9 mouse cellular contexts compared by ENCODE assay signal in genomic region chr7:137308061-137309060, GRCm38 (mm10). TPM values are rescaled to one million over a fixed set of nuclear protein-coding genes. Genes with fewer than 3 reads are reported as not detected.
DNase-seq lines count a peak whose midpoint lies in the region; ATAC-seq lines count a peak whose summit lies in the region.
"Had no signal": no experiment of that assay in that cellular context is flagged by ENCODE, and none has a peak within 500 bp of the region (broad histone marks: within the 10 kb centered on the region; RNA-seq: fewer than 3 reads in every experiment).

No protein-coding gene starts in this region.

- H3K27me3 ChIP-seq in intestine, embryonic 15.5 days (replicated peaks): peaks cover 64% of the 10 kb centered on the region
- H3K27me3 ChIP-seq in intestine, embryonic 16.5 days (replicated peaks; ENCODE audit: control insufficient read depth, insufficient read depth, low read length): peaks cover 57% of the 10 kb centered on the region
- H3K27me3 ChIP-seq in hindbrain, embryonic 14.5 days (ENCODE audit: control insufficient read depth, insufficient read depth, low read length): 0 out of 2 replicates have a peak, but pooled peaks cover 4% of the 10 kb centered on the region
- H3K27me3 ChIP-seq in neural tube, embryonic 13.5 days: peaks cover 11% of the 10 kb centered on the region; the same call in 1 of the 2 replicates

- peaks cover 25% of the 10 kb centered on the region for H3K4me1 ChIP-seq in intestine, embryonic 15.5 days (replicated peaks)
- H3K4me1 ChIP-seq in intestine, embryonic 16.5 days (ENCODE audit: control insufficient read depth, insufficient read depth, low read length): peaks cover 20% of the 10 kb centered on the region
- H3K4me1 ChIP-seq in hindbrain, embryonic 14.5 days (replicated peaks; ENCODE audit: control insufficient read depth, insufficient read depth, low read length): peaks cover 32% of the 10 kb centered on the region
- H3K4me1 ChIP-seq in neural tube, embryonic 13.5 days (replicated peaks): peaks cover 76% of the 10 kb centered on the region

- H3K9ac ChIP-seq in intestine, embryonic 15.5 days: no peak overlapping the region
- H3K9ac ChIP-seq in intestine, embryonic 16.5 days (ENCODE audit: low read depth, low read length): no peak overlapping the region
- peak overlapping the region; percentile 96 for H3K9ac ChIP-seq in hindbrain, embryonic 14.5 days
- H3K9ac ChIP-seq in neural tube, embryonic 13.5 days: peak overlapping the region; percentile 99

- no peaks in the 10 kb centered on the region for H3K36me3 ChIP-seq in intestine, embryonic 15.5 days
- no peaks in the 10 kb centered on the region for H3K36me3 ChIP-seq in intestine, embryonic 16.5 days (ENCODE audit: control insufficient read depth, insufficient read depth, low read length)
- peaks cover 8% of the 10 kb centered on the region for H3K36me3 ChIP-seq in hindbrain, embryonic 14.5 days (replicated peaks; ENCODE audit: control insufficient read depth, insufficient read depth)
- peaks cover 15% of the 10 kb centered on the region for H3K36me3 ChIP-seq in neural tube, embryonic 13.5 days

- H3K27ac ChIP-seq in intestine, embryonic 15.5 days: no peak overlapping the region
- H3K27ac ChIP-seq in intestine, embryonic 16.5 days (ENCODE audit: low read length): no peak overlapping the region
- H3K27ac ChIP-seq in hindbrain, embryonic 14.5 days: peak overlapping the region; percentile 98
- peak overlapping the region; percentile 99 for H3K27ac ChIP-seq in neural tube, embryonic 13.5 days (replicated peaks)

- no peak for ATAC-seq in intestine, embryonic 15.5 days
- ATAC-seq in intestine, embryonic 16.5 days: no peak
- ATAC-seq in hindbrain, embryonic 14.5 days (ENCODE audit: low FRiP score): no peak
- peak; percentile 61; the same call in 1 of the 2 replicates for ATAC-seq in neural tube, embryonic 13.5 days (ENCODE audit: low read depth)

- H3K4me2 ChIP-seq in intestine, embryonic 15.5 days (replicated peaks): peak overlapping the region; percentile 63; the same call in 1 of the 2 replicates
- no peak overlapping the region for H3K4me2 ChIP-seq in intestine, embryonic 16.5 days (ENCODE audit: low read depth, low read length)
- peak overlapping the region; percentile 64 for H3K4me2 ChIP-seq in hindbrain, embryonic 14.5 days (replicated peaks)
- peak overlapping the region; percentile 76 for H3K4me2 ChIP-seq in neural tube, embryonic 13.5 days

- WGBS in intestine, embryonic 15.5 days: 34% methylated on average over 19 of the region's 19 CpGs
- WGBS in intestine, embryonic 16.5 days: 34% methylated on average over 19 of the region's 19 CpGs
- WGBS in hindbrain, embryonic 14.5 days: 16% methylated on average over 19 of the region's 19 CpGs
- WGBS in neural tube, embryonic 13.5 days: 13% methylated on average over 19 of the region's 19 CpGs

- H3K4me3 ChIP-seq in intestine, embryonic 15.5 days (replicated peaks): 0 out of 2 replicates have a peak overlapping the region, but pooled peaks have one; percentile 35
- H3K4me3 ChIP-seq in intestine, embryonic 16.5 days (ENCODE audit: low read length): no peak overlapping the region; the same call in 1 of the 2 replicates
- H3K4me3 ChIP-seq in hindbrain, embryonic 14.5 days (replicated peaks; ENCODE audit: low read length): peak overlapping the region; percentile 61
- peak overlapping the region; percentile 88 for H3K4me3 ChIP-seq in neural tube, embryonic 13.5 days

- no peaks in the 10 kb centered on the region for H3K9me3 ChIP-seq in intestine, embryonic 15.5 days
- no peaks in the 10 kb centered on the region for H3K9me3 ChIP-seq in intestine, embryonic 16.5 days (ENCODE audit: control insufficient read depth, low read length)
- H3K9me3 ChIP-seq in hindbrain, embryonic 14.5 days (ENCODE audit: control insufficient read depth, low read length): no peaks in the 10 kb centered on the region
- H3K9me3 ChIP-seq in neural tube, embryonic 13.5 days: no peaks in the 10 kb centered on the region

- DNase-seq in embryo, embryonic 10.5 days (ENCODE audit: low spot score): peak; percentile 72
- DNase-seq in hindbrain, embryonic 14.5 days (ENCODE audit: low spot score): no peak
- DNase-seq in urinary bladder, postnatal 14 days (ENCODE audit: low spot score): no peak
- DNase-seq in thymus, adult 18-20 months: no peak
- no peak for DNase-seq in thymus, postnatal 4 days

RNA-seq across cellular contexts. Expression of gene Ebf3, which starts 5.9 kb away (rescaled TPM):
- 0.88 and 1.3 TPM in 2 replicates for polyA plus RNA-seq in intestine, embryonic 15.5 days (2015; fragmentation: Nextera tagmentation; extraction: Ambion mirVana)
- polyA plus RNA-seq in intestine, embryonic 16.5 days (2015; fragmentation: Nextera tagmentation; extraction: Ambion mirVana): 0.22 and 0.43 TPM in 2 replicates
- polyA plus RNA-seq in hindbrain, embryonic 14.5 days (2014; fragmentation: Nextera tagmentation; extraction: Ambion mirVana): 26.9 and 32.8 TPM in 2 replicates
- polyA plus RNA-seq in neural tube, embryonic 13.5 days (2015; fragmentation: Nextera tagmentation; extraction: Ambion mirVana): 23.9 and 24.1 TPM in 2 replicates
- polyA plus RNA-seq: liver, embryonic 16.5 days had no signal

Comparison
In these comparisons a context has a peak if more than half of its experiments do, and no peak if none do; other contexts are left out.
1. H3K27ac ChIP-seq: peak in hindbrain, embryonic 14.5 days (single experiment) and neural tube, embryonic 13.5 days (single experiment); none in intestine, embryonic 15.5 days (single experiment) and intestine, embryonic 16.5 days (single experiment).
2. H3K9ac ChIP-seq: peak in hindbrain, embryonic 14.5 days (single experiment) and neural tube, embryonic 13.5 days (single experiment); none in intestine, embryonic 15.5 days (single experiment) and intestine, embryonic 16.5 days (single experiment).
3. RNA of gene Ebf3, which starts 5.9 kb away (polyA plus RNA-seq): 26.9 to 32.8 TPM in hindbrain, embryonic 14.5 days and 23.9 to 24.1 TPM in neural tube, embryonic 13.5 days; 0.88 to 1.3 TPM in intestine, embryonic 15.5 days and 0.22 to 0.43 TPM in intestine, embryonic 16.5 days; every median in the first group is over 10 times any median in the second.